In the genomic region with DNA sequence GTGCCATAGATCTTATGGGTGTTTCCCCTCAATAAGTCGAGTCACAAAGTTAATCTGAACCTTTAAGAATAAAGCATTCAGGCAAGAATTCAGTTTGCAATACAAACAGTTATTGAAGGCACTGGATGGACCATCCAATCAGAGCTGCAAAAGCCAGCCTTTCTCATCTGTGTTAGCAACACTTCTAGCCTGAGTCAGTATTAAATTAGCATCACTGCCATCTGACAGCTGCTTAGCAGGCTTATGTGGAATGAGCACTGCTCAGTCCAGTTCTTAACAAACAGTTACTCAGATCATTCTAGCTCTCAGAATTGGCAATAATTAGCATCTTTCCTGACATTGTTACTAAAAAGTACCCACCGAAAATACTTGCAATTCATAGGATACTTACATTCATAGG, we compare ENCODE assay signal across 24 mouse cellular contexts.
DNase-seq lines count a peak whose midpoint lies in the region; ATAC-seq and TF ChIP-seq lines count a peak whose summit lies in the region.
"Had no signal": no experiment of that assay in that cellular context is flagged by ENCODE, and none has a peak within 500 bp of the region (broad histone marks: within the 10 kb centered on the region; RNA-seq: fewer than 3 reads in every experiment).

No protein-coding gene starts in this region.

- H3K27ac ChIP-seq in forebrain, postnatal 0 days (ENCODE audit: low read depth, low read length) = no peak overlapping the region
- no peak overlapping the region for H3K27ac ChIP-seq in forebrain, embryonic 11.5 days (ENCODE audit: low read depth, low read length)
- H3K27ac ChIP-seq: embryonic facial prominence, embryonic 15.5 days; forebrain, embryonic 10.5 days; gastrocnemius, adult 2 months; heart, embryonic 13.5 days; hindbrain, embryonic 13.5 days; hindbrain, postnatal 0 days; intestine, embryonic 15.5 days had no signal

- ATAC-seq in forebrain, postnatal 0 days = peak; percentile 81
- ATAC-seq in forebrain, embryonic 11.5 days (replicated peaks; ENCODE audit: low FRiP score) = no peak
- ATAC-seq: activated CD4-positive, CD25-positive, alpha-beta regulatory T cell, adult 4 months; hindbrain, postnatal 0 days; intestine, embryonic 15.5 days; Patski had no signal

- intact Hi-C loops in left cerebral cortex, postnatal 14 days (cut with DNase I) = no loop called here
- intact Hi-C loops in heart, postnatal 25 days (cut with DNase I) = no loop called here

- no peak overlapping the region for H3K4me2 ChIP-seq in forebrain, postnatal 0 days (ENCODE audit: low read depth)
- no peak overlapping the region for H3K4me2 ChIP-seq in forebrain, embryonic 11.5 days (ENCODE audit: low read depth, low read length, severe bottlenecking)
- H3K4me2 ChIP-seq: embryonic facial prominence, embryonic 15.5 days; heart, embryonic 13.5 days; hindbrain, embryonic 13.5 days; intestine, embryonic 15.5 days had no signal

- H3K9me3 ChIP-seq in forebrain, postnatal 0 days (ENCODE audit: low read length) = no peaks in the 10 kb centered on the region
- H3K9me3 ChIP-seq in forebrain, embryonic 11.5 days (ENCODE audit: control insufficient read depth, low read length) = no peaks in the 10 kb centered on the region
- H3K9me3 ChIP-seq: embryonic facial prominence, embryonic 15.5 days; forebrain, embryonic 10.5 days; heart, embryonic 13.5 days; hindbrain, embryonic 13.5 days; intestine, embryonic 15.5 days had no signal

- H3K9ac ChIP-seq in forebrain, postnatal 0 days = no peak overlapping the region
- no peak overlapping the region for H3K9ac ChIP-seq in forebrain, embryonic 11.5 days (ENCODE audit: low read length)
- H3K9ac ChIP-seq: embryonic facial prominence, embryonic 15.5 days; heart, embryonic 13.5 days; hindbrain, embryonic 13.5 days; intestine, embryonic 15.5 days had no signal

- H3K4me1 ChIP-seq in forebrain, postnatal 0 days (ENCODE audit: insufficient read depth) = no peaks in the 10 kb centered on the region
- H3K4me1 ChIP-seq in forebrain, embryonic 11.5 days (replicated peaks; ENCODE audit: control insufficient read depth, insufficient read depth, low read length) = no peaks in the 10 kb centered on the region
- H3K4me1 ChIP-seq: embryonic facial prominence, embryonic 15.5 days; forebrain, embryonic 10.5 days; heart, embryonic 13.5 days; hindbrain, embryonic 13.5 days; intestine, embryonic 15.5 days had no signal

- H3K36me3 ChIP-seq in forebrain, postnatal 0 days (ENCODE audit: insufficient read depth) = 0 out of 2 replicates have a peak, but pooled peaks cover 3% of the 10 kb centered on the region
- H3K36me3 ChIP-seq in forebrain, embryonic 11.5 days (ENCODE audit: control insufficient read depth, insufficient read depth, low read length) = no peaks in the 10 kb centered on the region
- H3K36me3 ChIP-seq: embryonic facial prominence, embryonic 15.5 days; forebrain, embryonic 10.5 days; heart, embryonic 13.5 days; hindbrain, embryonic 13.5 days; intestine, embryonic 15.5 days had no signal

- H3K27me3 ChIP-seq in forebrain, postnatal 0 days (ENCODE audit: insufficient read depth, low read length) = no peaks in the 10 kb centered on the region
- no peaks in the 10 kb centered on the region for H3K27me3 ChIP-seq in forebrain, embryonic 11.5 days (ENCODE audit: control insufficient read depth, insufficient read depth, low read length)
- H3K27me3 ChIP-seq: CH12.LX; embryonic facial prominence, embryonic 15.5 days; heart, embryonic 13.5 days; hindbrain, embryonic 13.5 days; intestine, embryonic 15.5 days; Patski had no signal

- peak; percentile 23 for DNase-seq in forebrain, postnatal 0 days
- no peak for DNase-seq in forebrain, embryonic 11.5 days (ENCODE audit: low spot score)
- DNase-seq in left cerebral cortex, postnatal 14 days (ENCODE audit: low spot score in 2 of 2) = peak; percentile 15 to 34
- DNase-seq in left cerebral cortex, adult 18-20 months (ENCODE audit: low spot score in 2 of 2) = no peak
- peak; percentile 28 to 39 for DNase-seq in layer of hippocampus, adult 8-10 months (ENCODE audit: low spot score in 2 of 2)
- DNase-seq in cerebellum, adult 8-10 months = no peak
- DNase-seq in heart, postnatal 25 days (ENCODE audit: low spot score) = no peak
- DNase-seq: adrenal gland, postnatal 14 days; cerebellum, adult 2 months; cerebellum, postnatal 14 days; embryo, embryonic 11 days; gastrocnemius, adult 2 months; gastrocnemius, postnatal 25 days; heart, postnatal 4 days had no signal

- no peak for TF ChIP-seq CTCF in forebrain, postnatal 0 days (IDR thresholded peaks at IDR 0.05; ENCODE audit: low read depth)

- H3K4me3 ChIP-seq in forebrain, postnatal 0 days (ENCODE audit: low read depth, low read length) = no peak overlapping the region
- no peak overlapping the region for H3K4me3 ChIP-seq in forebrain, embryonic 11.5 days (ENCODE audit: low read depth, low read length)
- H3K4me3 ChIP-seq: embryonic facial prominence, embryonic 15.5 days; erythroblast, embryonic 14.5 days; forebrain, embryonic 10.5 days; gastrocnemius, adult 2 months; heart, embryonic 13.5 days; hindbrain, embryonic 13.5 days; intestine, embryonic 15.5 days had no signal

- 73% methylated on average over 2 of the region's 2 CpGs for WGBS in forebrain, postnatal 0 days
- 79% methylated on average over 2 of the region's 2 CpGs for WGBS in forebrain, embryonic 11.5 days

Comparison
In these comparisons a context has a peak if more than half of its experiments do, and no peak if none do; other contexts are left out.
1. DNase-seq: peak in forebrain, postnatal 0 days (single experiment), left cerebral cortex, postnatal 14 days (2 of 2) and layer of hippocampus, adult 8-10 months (2 of 2); none in forebrain, embryonic 11.5 days (single experiment), left cerebral cortex, adult 18-20 months (0 of 2), cerebellum, adult 8-10 months (single experiment) and heart, postnatal 25 days (single experiment).